Mouse (Mus musculus) neural tube, embryonic 14.5 days (tissue): ENCODE data around the gene Ankrd34c. TPM values are rescaled to one million over a fixed set of nuclear protein-coding genes. Genes with fewer than 3 reads are reported as not detected.

Experiments
- ATAC-seq: fragments of 200-750 bp; cut with Nextera tagmentation; 2 replicates; pipeline ENCODE4 v1.8.0; 2017; ENCODE audit warnings: low read depth, mild to moderate bottlenecking, moderate TSS enrichment, moderate library complexity
- H3K27ac ChIP-seq: fragments of 300-500 bp; sonication (generic); 2 replicates; pipeline ENCODE4 v1.5.1; 2014; ENCODE audit warnings: low read depth, mild to moderate bottlenecking, control low read depth, low read length, moderate library complexity, mixed read lengths
- H3K27me3 ChIP-seq: fragments of 300-500 bp; sonication (generic); 2 replicates; pipeline ENCODE4 v1.6.1; 2014; ENCODE audit warnings: low read length; ENCODE audit not compliant: control insufficient read depth, insufficient read depth
- H3K36me3 ChIP-seq: fragments of 300-500 bp; sonication (generic); 2 replicates; pipeline ENCODE4 v1.6.1; 2014; ENCODE audit warnings: low read length, mixed read lengths; ENCODE audit not compliant: control insufficient read depth, insufficient read depth
- H3K4me1 ChIP-seq: fragments of 300-500 bp; sonication (generic); 2 replicates; pipeline ENCODE4 v1.6.1; 2014; ENCODE audit warnings: low read length; ENCODE audit not compliant: control insufficient read depth, insufficient read depth
- H3K4me2 ChIP-seq: fragments of 300-500 bp; sonication (generic); 2 replicates; pipeline ENCODE4 v1.6.1; 2014; ENCODE audit warnings: mild to moderate bottlenecking, low read depth, low read length, control low read depth
- H3K4me3 ChIP-seq: fragments of 300-500 bp; sonication (generic); 2 replicates; pipeline ENCODE4 v1.5.1; 2014; ENCODE audit warnings: low read depth, low read length, control low read depth, mixed read lengths
- H3K9ac ChIP-seq: fragments of 300-500 bp; sonication (generic); replicated peaks from 2 replicates; pipeline ENCODE4 v1.6.1; 2014; ENCODE audit warnings: low read depth, mild to moderate bottlenecking, control low read depth, low read length, mixed read lengths
- H3K9me3 ChIP-seq: fragments of 300-500 bp; sonication (generic); 2 replicates; pipeline ENCODE4 v1.6.1; 2016; ENCODE audit warnings: low read length; ENCODE audit not compliant: control insufficient read depth
- WGBS: fragments of 180-500 bp; shearing (Covaris S2); extraction: QIAGEN DNeasy Blood & Tissue Kit; methylation state at CpG from one replicate; pipeline ENCODE4 v1.1.7; 2014; 5-methylcytosine and 5-hydroxymethylcytosine counted together
- polyA plus RNA-seq: library from polyadenylated mRNA; unstranded; fragments of >200 nt; fragmentation: Nextera tagmentation; extraction: Ambion mirVana; gene quantifications from 2 replicates; pipeline ENCODE4 v1.2.1, GENCODE M21; 2014

Gene Ankrd34c
- polyA plus RNA-seq, 1 experiment from 2014 or later, result 1.5 TPM

DNA sequence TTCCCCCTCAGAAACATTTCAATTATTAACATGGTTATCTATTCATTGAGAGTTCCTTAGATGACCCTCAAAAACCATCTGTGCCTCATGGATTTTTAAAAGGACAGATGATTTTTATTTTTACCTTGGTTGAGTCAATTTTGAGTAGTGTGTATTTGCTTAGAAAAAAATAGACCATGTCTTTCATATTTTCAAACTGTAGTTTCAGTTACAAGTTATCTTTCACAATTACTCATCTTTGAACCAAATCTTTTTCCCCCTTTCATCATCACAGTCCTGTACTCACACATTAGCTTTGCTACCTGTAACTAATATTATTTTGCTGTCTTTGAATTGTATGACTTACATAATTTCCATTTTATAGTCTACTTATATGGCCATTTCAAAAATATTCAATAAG lies 1.8 kb upstream of the Ankrd34c start:
- no peak overlapping the region for H3K27ac ChIP-seq
- no peak for ATAC-seq
- no peak overlapping the region for H3K4me3 ChIP-seq
- no peaks in the 10 kb centered on the region for H3K9me3 ChIP-seq
- peaks cover 4% of the 10 kb centered on the region for H3K27me3 ChIP-seq
- no peak overlapping the region for H3K9ac ChIP-seq
- no peaks in the 10 kb centered on the region for H3K36me3 ChIP-seq
- no peaks in the 10 kb centered on the region for H3K4me1 ChIP-seq
- H3K4me2 ChIP-seq, result no peak overlapping the region

DNA sequence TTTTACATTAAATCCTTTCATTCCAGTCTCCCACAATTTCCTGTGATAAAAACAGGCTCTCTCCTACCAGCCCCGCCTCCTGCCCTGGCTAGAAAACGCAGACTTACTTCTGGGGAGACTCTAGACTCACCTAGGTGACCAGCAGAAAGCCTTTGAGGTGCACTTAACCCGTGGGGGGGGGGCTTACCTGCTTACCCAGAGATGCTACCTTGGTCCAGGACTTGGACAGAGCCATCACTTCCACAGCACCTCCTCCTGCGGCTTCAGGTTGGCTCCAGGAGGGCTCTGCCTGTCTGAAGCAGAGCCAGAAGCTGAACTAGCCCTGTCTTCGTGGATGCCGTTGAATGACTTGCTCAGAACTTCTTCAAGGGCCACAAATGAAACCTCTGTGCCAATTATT lies 387 bp downstream of the Ankrd34c start:
- peak overlapping the region; percentile 35 for H3K4me2 ChIP-seq
- peaks cover 4% of the 10 kb centered on the region for H3K27me3 ChIP-seq
- peak; percentile 34; the same call in 1 of the 2 replicates for ATAC-seq
- H3K9me3 ChIP-seq, result no peaks in the 10 kb centered on the region
- H3K4me1 ChIP-seq, result no peaks in the 10 kb centered on the region
- H3K9ac ChIP-seq, result no peak overlapping the region
- no peak overlapping the region for H3K27ac ChIP-seq
- H3K36me3 ChIP-seq, result no peaks in the 10 kb centered on the region
- WGBS, result 11% methylated on average over 6 of the region's 6 CpGs
- H3K4me3 ChIP-seq, result peak overlapping the region; percentile 4; the same call in 1 of the 2 replicates

GRCm38 (mm10) chr9:89736932-89737705 lies 1.2 kb downstream of the Ankrd34c start:
- Histone ChIP-seq H3K9ac (no peak overlapping the region), H3K4me1 (no peaks in the 10 kb centered on the region), H3K9me3 (no peaks in the 10 kb centered on the region), H3K4me3 (peak overlapping the region; percentile 4; the same call in 1 of the 2 replicates), H3K27ac (no peak overlapping the region), H3K27me3 (peaks cover 4% of the 10 kb centered on the region), H3K36me3 (no peaks in the 10 kb centered on the region), H3K4me2 (peak overlapping the region; percentile 35)
- 8% methylated on average over 20 of the region's 20 CpGs for WGBS
- peak; percentile 70; the same call in 1 of the 2 replicates for ATAC-seq

GRCm38 (mm10) chr9:89706906-89707305 lies 31.4 kb downstream of the Ankrd34c start:
- Histone ChIP-seq H3K36me3 (no peaks in the 10 kb centered on the region), H3K27me3 (no peaks in the 10 kb centered on the region), H3K4me3 (no peak overlapping the region), H3K9ac (no peak overlapping the region), H3K4me1 (peaks cover 4% of the 10 kb centered on the region), H3K9me3 (no peaks in the 10 kb centered on the region), H3K4me2 (no peak overlapping the region), H3K27ac (no peak overlapping the region)
- 30% methylated on average over 4 of the region's 4 CpGs for WGBS
- ATAC-seq, result no peak

GRCm38 (mm10) chr9:89705197-89705533 lies 33.1 kb downstream of the Ankrd34c start:
- ATAC-seq, result peak; percentile 68
- Histone ChIP-seq H3K9ac (peak overlapping the region; percentile 80), H3K4me3 (peak overlapping the region; percentile 72), H3K27me3 (no peaks in the 10 kb centered on the region), H3K4me1 (peaks cover 4% of the 10 kb centered on the region), H3K36me3 (peaks cover 3% of the 10 kb centered on the region; the same call in 1 of the 2 replicates), H3K4me2 (peak overlapping the region; percentile 96), H3K9me3 (no peaks in the 10 kb centered on the region), H3K27ac (peak overlapping the region; percentile 85)
- 9% methylated on average over 10 of the region's 10 CpGs for WGBS

- peak; percentile 99 for ATAC-seq
- peaks cover 4% of the 10 kb centered on the region for H3K4me1 ChIP-seq
- peak within 1 kb of the TSS; percentile 72 for H3K4me3 ChIP-seq
- H3K36me3 ChIP-seq, result peaks cover 4% of the 10 kb centered on the region
- 1% methylated on average over 51 of the region's 52 CpGs for WGBS
- peak within 1 kb of the TSS; percentile 85 for H3K27ac ChIP-seq
- H3K4me2 ChIP-seq, result peak within 1 kb of the TSS; percentile 96
- no peaks in the 10 kb centered on the region for H3K27me3 ChIP-seq
- H3K9ac ChIP-seq, result peak within 1 kb of the TSS; percentile 80
- H3K9me3 ChIP-seq, result no peaks in the 10 kb centered on the region
Measured at GRCm38 (mm10) chr9:89704265-89705196, 33.7 kb downstream of the Ankrd34c start, which contains the start of gene Tmed3. Tmed3 (minus strand) TSS chr9:89705068.

GRCm38 (mm10) chr9:89700910-89701457 lies 37.3 kb downstream of the Ankrd34c start:
- no peak overlapping the region for H3K27ac ChIP-seq
- peaks cover 4% of the 10 kb centered on the region for H3K4me1 ChIP-seq
- ATAC-seq, result no peak
- H3K4me3 ChIP-seq, result no peak overlapping the region
- 96% methylated on average over 2 of the region's 2 CpGs for WGBS
- H3K27me3 ChIP-seq, result no peaks in the 10 kb centered on the region
- no peaks in the 10 kb centered on the region for H3K9me3 ChIP-seq
- H3K4me2 ChIP-seq, result no peak overlapping the region
- H3K9ac ChIP-seq, result no peak overlapping the region
- H3K36me3 ChIP-seq, result peaks cover 14% of the 10 kb centered on the region

GRCm38 (mm10) chr9:89695143-89695542 lies 43.1 kb downstream of the Ankrd34c start:
- Histone ChIP-seq H3K27ac (no peak overlapping the region), H3K27me3 (no peaks in the 10 kb centered on the region), H3K9me3 (no peaks in the 10 kb centered on the region), H3K4me3 (no peak overlapping the region), H3K9ac (no peak overlapping the region), H3K4me1 (no peaks in the 10 kb centered on the region), H3K4me2 (no peak overlapping the region), H3K36me3 (peaks cover 11% of the 10 kb centered on the region)
- WGBS, result 97% methylated on average over 1 of the region's 1 CpGs
- no peak for ATAC-seq
